Mouse (Mus musculus) lung, adult 2 months (tissue): ENCODE data around the gene Olfr765. TPM values are rescaled to one million over a fixed set of nuclear protein-coding genes. Genes with fewer than 3 reads are reported as not detected.
"Not testable (repeated sequence)": the region's sequence is repeated elsewhere in the genome, so short reads cannot be mapped to it uniquely, and the experiment has no call there.

Experiments used
- DNase-seq: peaks from one replicate; pipeline ENCODE4 v3.0.0; 2022
- H3K4me1 ChIP-seq: fragments of 200-500 bp; 2 replicates; pipeline ENCODE4 v1.6.1; 2011; ENCODE audit warnings: low read length; ENCODE audit not compliant: control insufficient read depth, insufficient read depth
- H3K4me3 ChIP-seq: fragments of 200-500 bp; replicated peaks from 2 replicates; pipeline ENCODE3; 2011; ENCODE audit warnings: low read depth, mild to moderate bottlenecking, control low read depth, low read length; ENCODE audit errors: extremely low read depth
- CTCF ChIP-seq: fragments of 200-500 bp; IDR thresholded peaks from 2 replicates; pipeline ENCODE4 v1.5.1; 2011; ENCODE audit warnings: mild to moderate bottlenecking, low read length, control low read depth; ENCODE audit not compliant: insufficient read depth
- POLR2A ChIP-seq: fragments of 200-500 bp; IDR thresholded peaks from 2 replicates; pipeline ENCODE4 v1.6.1; 2011; ENCODE audit warnings: low read depth, mild to moderate bottlenecking, control low read depth, low read length, borderline replicate concordance; ENCODE audit errors: extremely low read depth
- WGBS: fragments of 180-500 bp; shearing (Covaris S2); methylation state at CpG from one replicate; pipeline ENCODE4 v1.1.7; 2018; 5-methylcytosine and 5-hydroxymethylcytosine counted together
- polyA plus RNA-seq: library from polyadenylated mRNA; depleted of rRNA; stranded (reverse); fragments of >200 nt; gene quantifications from 2 replicates; pipeline ENCODE4 v1.2.3, GENCODE M21; 2012; rRNA removed

The Olfr765 gene
- polyA plus RNA-seq = not detected in 2 replicates

GRCm38 (mm10) chr10:129049898-129050297 is at the start of gene Olfr765:
Gene Olfr765 (minus strand): TSS chr10:129049998.
- H3K4me3 ChIP-seq, DNase-seq, H3K4me1 ChIP-seq: not testable (repeated sequence)

GRCm38 (mm10) chr10:129099275-129099674 is 49.5 kb upstream of the Olfr765 start, which contains the start of gene Olfr768:
Gene Olfr768 (minus strand): TSS chr10:129099375.
- DNase-seq = no peak
- H3K4me3 ChIP-seq = no peak within 1 kb of the TSS
- TF ChIP-seq POLR2A (no peak), CTCF (no peak)
- WGBS = 46% methylated on average over 1 of the region's 1 CpGs
- no peaks in the 10 kb centered on the region for H3K4me1 ChIP-seq

DNA sequence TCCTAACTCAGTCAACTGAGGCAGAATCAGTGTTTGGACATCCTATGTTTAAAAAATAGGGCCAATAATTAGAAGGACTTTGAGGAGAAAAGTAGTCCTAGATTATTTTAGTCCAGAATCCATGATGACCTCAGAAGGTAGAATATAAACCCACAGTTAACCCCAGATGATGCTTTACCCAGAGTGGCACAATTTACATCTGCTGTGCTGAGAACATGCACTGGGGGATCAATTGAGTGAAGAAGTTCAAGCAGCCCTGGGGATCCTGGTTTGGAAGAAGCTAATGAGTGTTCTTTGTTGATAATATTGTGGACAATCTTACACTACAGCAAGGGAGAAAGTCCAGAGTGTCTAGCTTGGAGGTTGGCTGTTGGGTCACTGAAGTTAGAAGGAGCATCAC is 33.0 kb upstream of the Olfr765 start, which contains the start of gene Olfr767:
Olfr767 (minus strand) TSS at position 101 of the 400 bp plus-strand sequence.
- DNase-seq, H3K4me3 ChIP-seq, H3K4me1 ChIP-seq: not testable (repeated sequence)

DNA sequence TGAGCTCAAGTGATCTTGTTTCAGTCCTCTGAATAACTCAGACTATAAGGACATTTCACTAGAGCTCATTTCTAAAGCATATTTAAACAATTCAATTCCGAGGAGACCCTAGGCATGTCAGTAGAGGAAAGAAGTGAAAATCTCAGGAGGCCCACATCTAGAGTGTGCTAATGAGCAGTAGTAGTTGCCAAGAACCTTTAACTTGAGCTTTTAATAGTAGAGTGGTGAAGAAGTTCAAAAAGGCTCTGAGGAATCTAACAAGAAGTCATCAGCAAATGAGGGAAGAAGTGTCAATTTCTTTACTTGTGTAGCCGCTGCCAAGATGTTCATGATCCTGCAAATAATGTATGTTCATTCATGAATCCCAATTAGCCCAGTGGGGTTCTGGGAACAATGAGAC is 19.1 kb upstream of the Olfr765 start, which contains the start of gene Olfr766-ps1:
Olfr766-ps1 (minus strand) TSS at position 101 of the 400 bp plus-strand sequence.
- no peak for TF ChIP-seq POLR2A
- no peak for TF ChIP-seq CTCF
- Histone ChIP-seq H3K4me3 (no peak within 1 kb of the TSS), H3K4me1 (no peaks in the 10 kb centered on the region)
- DNase-seq = no peak
- whole genome bisulfite sequencing = 79% methylated on average over 2 of the region's 2 CpGs

DNA sequence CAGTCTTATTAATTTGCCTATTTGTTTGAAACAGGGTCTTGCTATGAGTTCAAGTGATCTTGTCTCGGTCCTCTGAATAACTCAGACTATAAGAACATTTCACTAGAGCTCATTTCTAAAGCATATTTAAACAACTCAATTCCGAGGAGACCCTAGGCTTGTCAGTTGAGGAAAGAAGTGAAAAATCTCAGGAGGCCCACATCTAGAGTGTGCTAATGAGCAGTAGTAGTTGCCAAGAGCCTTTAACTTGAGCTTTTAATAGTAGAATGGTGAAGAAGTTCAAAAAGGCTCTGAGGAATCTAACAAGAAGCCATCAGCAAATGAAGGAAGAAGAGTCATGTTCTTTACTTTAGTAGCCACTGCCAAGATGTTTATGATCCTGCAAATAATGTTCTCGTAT is 10.0 kb downstream of the Olfr765 start, which contains the start of gene Olfr764-ps1:
Olfr764-ps1 (minus strand) TSS at position 101 of the 400 bp plus-strand sequence.
- no peak within 1 kb of the TSS for H3K4me3 ChIP-seq
- H3K4me1 ChIP-seq = no peaks in the 10 kb centered on the region
- no peak for DNase-seq
- 71% methylated on average over 3 of the region's 3 CpGs for WGBS
- no peak for TF ChIP-seq CTCF
- TF ChIP-seq POLR2A = no peak

DNA sequence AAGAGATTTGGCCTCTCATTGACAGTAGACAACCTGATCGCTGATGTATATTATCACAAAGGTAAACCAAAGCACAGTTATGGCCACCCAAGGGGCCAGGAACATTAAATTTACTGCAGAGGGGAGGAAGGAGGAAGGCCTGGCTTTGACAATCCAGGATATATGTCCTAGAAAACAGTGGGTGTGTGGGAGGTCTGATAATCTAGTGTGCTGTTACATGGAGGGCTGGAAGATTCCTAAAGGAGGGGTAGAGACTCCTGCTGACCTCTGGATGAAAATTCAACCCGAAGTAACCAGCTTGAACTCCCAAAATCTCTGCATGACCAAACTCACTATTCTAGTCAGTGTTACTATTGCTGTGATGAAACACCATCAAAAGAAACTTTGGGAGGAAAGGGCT is 21.5 kb downstream of the Olfr765 start:
- Histone ChIP-seq H3K4me3 (no peak overlapping the region), H3K4me1 (no peaks in the 10 kb centered on the region)
- 80% methylated on average over 2 of the region's 2 CpGs for WGBS
- DNase-seq = no peak
- no peak for TF ChIP-seq CTCF
- no peak for TF ChIP-seq POLR2A

- TF ChIP-seq POLR2A (no peak), CTCF (peak; percentile 13; the same call in 1 of the 2 replicates)
- H3K4me1 ChIP-seq = no peaks in the 10 kb centered on the region
- 59% methylated on average over 3 of the region's 3 CpGs for WGBS
- H3K4me3 ChIP-seq = no peak overlapping the region
- peak; percentile 9 for DNase-seq
Observed at GRCm38 (mm10) chr10:129026018-129026662, 23.7 kb downstream of the Olfr765 start.

GRCm38 (mm10) chr10:129023319-129023718 is 26.5 kb downstream of the Olfr765 start:
- no peak for TF ChIP-seq POLR2A
- no peak for TF ChIP-seq CTCF
- H3K4me3 ChIP-seq = no peak overlapping the region
- no peak for DNase-seq
- no peaks in the 10 kb centered on the region for H3K4me1 ChIP-seq

DNA sequence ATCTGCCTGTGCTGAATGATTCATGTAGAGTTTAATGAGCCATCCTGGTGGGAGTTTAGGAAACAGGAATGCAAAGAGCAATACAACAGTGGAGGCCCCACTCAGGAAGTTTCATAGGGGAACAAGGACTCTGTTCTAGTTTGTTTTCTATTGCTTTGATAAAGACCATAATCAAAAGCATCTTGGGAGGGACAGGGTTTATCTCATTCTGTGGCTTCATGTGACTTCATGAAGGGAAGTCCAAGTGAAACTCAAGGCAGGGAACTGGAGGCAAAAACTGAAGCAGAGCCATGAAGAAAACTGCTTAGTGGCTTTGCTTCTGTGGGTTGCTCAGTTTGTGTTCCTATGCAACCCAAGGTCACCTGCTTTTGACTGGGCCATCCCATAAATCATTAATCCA is 35.3 kb downstream of the Olfr765 start:
- no peaks in the 10 kb centered on the region for H3K4me1 ChIP-seq
- TF ChIP-seq POLR2A (no peak), CTCF (no peak)
- DNase-seq = no peak
- no peak overlapping the region for H3K4me3 ChIP-seq

GRCm38 (mm10) chr10:129011511-129011910 is 38.3 kb downstream of the Olfr765 start:
- DNase-seq, H3K4me3 ChIP-seq, H3K4me1 ChIP-seq: not testable (repeated sequence)
- 37% methylated on average over 2 of the region's 5 CpGs for WGBS
